Mouse (Mus musculus) adrenal gland, postnatal 14 days (tissue): Measurements from ENCODE around the gene Olfr560. TPM values are rescaled to one million over a fixed set of nuclear protein-coding genes. Genes with fewer than 3 reads are reported as not detected.
A peak's percentile ranks its signal among the peaks of the same experiment; 100 is the strongest.

ENCODE experiments used
- DNase-seq: peaks from one replicate; pipeline ENCODE4 v3.0.0; 2021; ENCODE audit warnings: mixed read lengths
- long read RNA-seq, 2 experiments: library from polyadenylated mRNA; stranded (forward); transcript quantifications; one replicate each; pipeline ENCODE4 v2.0.0; 2021
- total RNA-seq: library from RNA; stranded (reverse); gene quantifications from 2 replicates; pipeline ENCODE4 v1.2.3, GENCODE M21; 2021

Gene Olfr560
- total RNA-seq = not detected in 2 replicates
- long read RNA-seq, experiment 1 = 0 reads
- long read RNA-seq, experiment 2 = 0 reads

GRCm38 (mm10) chr7:102759266-102759665, at the start of gene Olfr560, which contains the start of gene Olfr78:
Gene Olfr560, minus strand, starts transcription at chr7:102759366.
Gene Olfr78, minus strand, starts transcription at chr7:102759471.
- DNase-seq = no peak

DNA sequence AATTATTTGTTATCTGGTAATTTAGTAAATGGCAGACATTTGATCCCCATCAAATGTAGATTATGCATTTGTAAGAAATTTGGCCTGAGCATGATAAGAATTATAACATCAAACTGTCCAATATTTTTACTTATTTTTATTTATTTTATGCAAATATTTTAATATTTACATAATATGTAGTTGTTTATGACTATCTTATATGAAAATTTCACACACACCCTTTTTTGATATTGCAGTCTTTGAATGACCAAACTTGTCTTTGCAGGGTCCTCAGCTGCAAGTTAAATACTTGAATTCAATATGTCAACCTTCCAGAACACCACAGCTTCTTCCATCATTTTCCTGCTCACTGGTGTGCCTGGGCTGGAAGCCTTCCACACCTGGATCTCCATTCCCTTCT, 44.0 kb upstream of the Olfr560 start, which contains the start of gene Olfr564:
Gene Olfr564 (plus strand): TSS at position 301 of the 400 bp plus-strand sequence.
- DNase-seq = no peak

GRCm38 (mm10) chr7:102770921-102771320, 11.8 kb upstream of the Olfr560 start, which contains the start of gene Olfr561:
Gene Olfr561, plus strand, starts transcription at chr7:102771221.
- no peak for DNase-seq

- peak; percentile 6 for DNase-seq
Measured at GRCm38 (mm10) chr7:102752086-102752485, 7.1 kb downstream of the Olfr560 start.

GRCm38 (mm10) chr7:102737705-102738104, 21.5 kb downstream of the Olfr560 start:
- no peak for DNase-seq

DNA sequence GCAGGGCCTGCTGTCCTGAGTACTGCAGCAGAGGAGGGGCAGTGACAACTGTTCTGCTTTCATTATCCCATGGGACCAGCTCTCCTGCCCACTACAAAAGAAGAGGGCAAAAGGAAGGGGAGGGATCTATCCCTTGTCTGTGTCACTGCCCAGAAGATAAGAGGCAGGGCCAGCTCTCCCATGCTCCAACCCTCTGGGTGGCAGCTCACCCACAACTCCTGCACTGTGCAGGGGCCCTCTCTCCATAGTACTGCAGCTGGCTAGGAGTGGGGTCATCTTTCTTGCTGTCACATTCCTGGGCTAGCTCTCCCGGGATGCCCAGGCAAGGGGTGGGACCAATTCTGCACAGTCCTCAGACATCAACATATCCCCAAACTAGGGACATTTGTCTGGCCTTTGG, 25.4 kb downstream of the Olfr560 start:
- no peak for DNase-seq

GRCm38 (mm10) chr7:102727391-102727790, 31.8 kb downstream of the Olfr560 start, which contains the start of gene Olfr559:
Gene Olfr559, minus strand, starts transcription at chr7:102727491.
- DNase-seq = no peak

GRCm38 (mm10) chr7:102718970-102719369, 40.2 kb downstream of the Olfr560 start, which contains the start of gene Olfr33:
Gene Olfr33, minus strand, starts transcription at chr7:102719070.
- no peak for DNase-seq

- no peak for DNase-seq
Measured at GRCm38 (mm10) chr7:102701915-102702314, 57.3 kb downstream of the Olfr560 start, which contains the start of gene Olfr558. Gene Olfr558, plus strand, starts transcription at chr7:102702215.

Other genes starting within 250 kb of the Olfr560 start
- gene Olfr547, start 224.6 kb downstream of the Olfr560 start, total RNA-seq = not detected in 2 replicates
- gene Olfr548-ps1, start 218.5 kb downstream of the Olfr560 start, total RNA-seq = not detected in 2 replicates
- not detected in 2 replicates for gene Olfr549, start 209.5 kb downstream of the Olfr560 start, total RNA-seq
- gene Trim21, start 193.9 kb downstream of the Olfr560 start, total RNA-seq = 12.3 and 12.5 TPM in 2 replicates
- not detected in 2 replicates for gene Olfr550, start 187.9 kb downstream of the Olfr560 start, total RNA-seq
- gene Olfr551, start 167.5 kb downstream of the Olfr560 start, total RNA-seq = not detected in 2 replicates
- 0.11 TPM in 1 of 2 replicates, not detected in the other for gene Olfr552, start 161.6 kb downstream of the Olfr560 start, total RNA-seq
- not detected in 2 replicates for gene Olfr553, start 141.1 kb downstream of the Olfr560 start, total RNA-seq
- not detected in 2 replicates for gene Olfr554, start 120.9 kb downstream of the Olfr560 start, total RNA-seq
- not detected in 2 replicates for gene Olfr555, start 100.5 kb downstream of the Olfr560 start, total RNA-seq
- not detected in 2 replicates for gene Olfr556, start 94.5 kb downstream of the Olfr560 start, total RNA-seq
- gene Trim68, start 72.0 kb downstream of the Olfr560 start, total RNA-seq = 9.4 and 10.3 TPM in 2 replicates
- not detected in 2 replicates for gene Olfr557, start 63.5 kb downstream of the Olfr560 start, total RNA-seq
- 1.1 and 1.4 TPM in 2 replicates for gene Olfr558, start 57.2 kb downstream of the Olfr560 start, total RNA-seq
- gene Olfr33, start 40.3 kb downstream of the Olfr560 start, total RNA-seq = not detected in 2 replicates
- not detected in 2 replicates for gene Olfr559, start 31.9 kb downstream of the Olfr560 start, total RNA-seq
- 0.82 and 1.8 TPM in 2 replicates for gene Olfr78, start 105 bp upstream of the Olfr560 start, total RNA-seq
- gene Olfr561, start 11.9 kb upstream of the Olfr560 start, total RNA-seq = not detected in 2 replicates
- gene Olfr564, start 44.1 kb upstream of the Olfr560 start, total RNA-seq = not detected in 2 replicates
- not detected in 2 replicates for gene Olfr566, start 99.4 kb upstream of the Olfr560 start, total RNA-seq
- gene Olfr568, start 117.8 kb upstream of the Olfr560 start, total RNA-seq = not detected in 2 replicates
- not detected in 2 replicates for gene Olfr569, start 131.5 kb upstream of the Olfr560 start, total RNA-seq
- not detected in 2 replicates for gene Olfr570, start 135.2 kb upstream of the Olfr560 start, total RNA-seq
- gene Olfr571, start 158.2 kb upstream of the Olfr560 start, total RNA-seq = not detected in 2 replicates
- gene Olfr572, start 165.0 kb upstream of the Olfr560 start, total RNA-seq = not detected in 2 replicates
- not detected in 2 replicates for gene Olfr573-ps1, start 183.2 kb upstream of the Olfr560 start, total RNA-seq
- not detected in 2 replicates for gene Olfr574, start 189.1 kb upstream of the Olfr560 start, total RNA-seq
- not detected in 2 replicates for gene Olfr575, start 199.4 kb upstream of the Olfr560 start, total RNA-seq
- gene Olfr576, start 203.3 kb upstream of the Olfr560 start, total RNA-seq = not detected in 2 replicates
- not detected in 2 replicates for gene Olfr577, start 216.6 kb upstream of the Olfr560 start, total RNA-seq
- gene Olfr578, start 230.0 kb upstream of the Olfr560 start, total RNA-seq = not detected in 2 replicates